In genomic region chr3:93549986-93550385, GRCm38 (mm10) we compare ENCODE assay signal across 14 mouse cellular contexts. TPM values are rescaled to one million over a fixed set of nuclear protein-coding genes. Genes with fewer than 3 reads are reported as not detected.
DNase-seq lines count a peak whose midpoint lies in the region; ATAC-seq and TF ChIP-seq lines count a peak whose summit lies in the region.
"Had no signal": no experiment of that assay in that cellular context is flagged by ENCODE, and none has a peak within 500 bp of the region (broad histone marks: within the 10 kb centered on the region; RNA-seq: fewer than 3 reads in every experiment).

No protein-coding gene starts in this region.

- no peak overlapping the region for H3K4me2 ChIP-seq in liver, embryonic 13.5 days
- no peak overlapping the region for H3K4me2 ChIP-seq in midbrain, embryonic 14.5 days (ENCODE audit: low read length)
- H3K4me2 ChIP-seq: hindbrain, embryonic 12.5 days had no signal

- no peak for TF ChIP-seq CTCF in MEL (IDR thresholded peaks at IDR 0.05 in 2 of 3, conservative IDR thresholded peaks at IDR 0.05 in 1 of 3; ENCODE audit: control insufficient read depth in 1 of 3, insufficient read depth in 1 of 3, low read depth in 2 of 3, low read length in 3 of 3, poor library complexity in 1 of 3, severe bottlenecking in 1 of 3)

- peak overlapping the region; percentile 29 to 36 for H3K4me3 ChIP-seq in MEL (ENCODE audit: control insufficient read depth in 1 of 2, insufficient read depth in 1 of 2, low read depth in 2 of 2, low read length in 2 of 2)
- no peak overlapping the region for H3K4me3 ChIP-seq in liver, embryonic 13.5 days (replicated peaks)
- no peak overlapping the region for H3K4me3 ChIP-seq in midbrain, embryonic 14.5 days (replicated peaks; ENCODE audit: low read depth, low read length)
- H3K4me3 ChIP-seq: hindbrain, embryonic 12.5 days had no signal

- TF ChIP-seq EP300 in MEL (IDR thresholded peaks at IDR 0.05; ENCODE audit: low read depth in 1 of 2, low read length in 2 of 2): peak; percentile 80 to 82; a peak in 3 of 4 replicates

- DNase-seq in 416B (ENCODE audit: low read depth): peak; percentile 91
- peak; percentile 87 for DNase-seq in MEL (ENCODE audit: low read depth, low spot score)
- DNase-seq in liver, embryonic 13.5 days: no peak
- peak; percentile 25 for DNase-seq in skeletal muscle tissue, adult 2 months (ENCODE audit: low read depth, low spot score)
- no peak for DNase-seq in midbrain, embryonic 14.5 days
- DNase-seq in cerebellum, adult 18-20 months: no peak
- no peak for DNase-seq in Muller cell, postnatal 12 days (ENCODE audit: inconsistent ontology term)
- no peak for DNase-seq in urinary bladder, postnatal 36 days (ENCODE audit: low spot score in 2 of 2)
- DNase-seq: adrenal gland, postnatal 10 days; cerebellum, adult 9-11 months; gastrocnemius, postnatal 14 days had no signal

- H3K36me3 ChIP-seq in MEL (ENCODE audit: control insufficient read depth in 1 of 2, insufficient read depth in 2 of 2, low read length in 2 of 2): peaks cover 0 to 25% of the 10 kb centered on the region in 2 experiments; a peak in 2 of 4 replicates
- H3K36me3 ChIP-seq in liver, embryonic 13.5 days: no peaks in the 10 kb centered on the region
- H3K36me3 ChIP-seq in midbrain, embryonic 14.5 days (ENCODE audit: control insufficient read depth, insufficient read depth, low read length): no peaks in the 10 kb centered on the region
- H3K36me3 ChIP-seq: hindbrain, embryonic 12.5 days had no signal

- TF ChIP-seq RAD21 in MEL (IDR thresholded peaks at IDR 0.05; ENCODE audit: low read depth, low read length): no peak

- no peaks in the 10 kb centered on the region; the same call in 1 of the 2 replicates for H3K79me2 ChIP-seq in MEL (ENCODE audit: control insufficient read depth, insufficient read depth, low read length, poor library complexity)

- H3K9ac ChIP-seq in MEL (ENCODE audit: control insufficient read depth, low read depth, low read length, poor library complexity, severe bottlenecking): peak overlapping the region; percentile 44; the same call in 1 of the 2 replicates
- no peak overlapping the region for H3K9ac ChIP-seq in liver, embryonic 13.5 days
- no peak overlapping the region for H3K9ac ChIP-seq in midbrain, embryonic 14.5 days (replicated peaks; ENCODE audit: low read length)
- H3K9ac ChIP-seq: hindbrain, embryonic 12.5 days had no signal

- H3K27me3 ChIP-seq in MEL (ENCODE audit: control insufficient read depth in 1 of 2, insufficient read depth in 2 of 2, low read length in 2 of 2): peaks cover 0 to 1% of the 10 kb centered on the region in 2 experiments; a peak in 2 of 4 replicates
- no peaks in the 10 kb centered on the region for H3K27me3 ChIP-seq in liver, embryonic 13.5 days
- peaks cover 6% of the 10 kb centered on the region; the same call in 1 of the 2 replicates for H3K27me3 ChIP-seq in midbrain, embryonic 14.5 days (ENCODE audit: control insufficient read depth, insufficient read depth, low read length)

- 12% methylated on average over 4 of the region's 4 CpGs for WGBS in liver, embryonic 13.5 days (ENCODE audit: insufficient replicate concordance)
- 92% methylated on average over 4 of the region's 4 CpGs for WGBS in midbrain, embryonic 14.5 days

- no peaks in the 10 kb centered on the region for H3K9me3 ChIP-seq in MEL (replicated peaks; ENCODE audit: insufficient read depth, low read length)
- no peaks in the 10 kb centered on the region for H3K9me3 ChIP-seq in liver, embryonic 13.5 days (replicated peaks)
- no peaks in the 10 kb centered on the region for H3K9me3 ChIP-seq in midbrain, embryonic 14.5 days (ENCODE audit: control insufficient read depth, low read length)
- H3K9me3 ChIP-seq: hindbrain, embryonic 12.5 days had no signal

- ATAC-seq in liver, embryonic 13.5 days (ENCODE audit: low read depth): peak; percentile 55
- no peak for ATAC-seq in midbrain, embryonic 14.5 days (ENCODE audit: low FRiP score, low TSS enrichment)

- no peak for TF ChIP-seq POLR2A in MEL (IDR thresholded peaks at IDR 0.05; ENCODE audit: control insufficient read depth in 1 of 2, insufficient read depth in 1 of 2, low read depth in 1 of 2, low read length in 2 of 2, poor library complexity in 1 of 2)

- H3K27ac ChIP-seq in MEL (ENCODE audit: control insufficient read depth, low read depth, low read length): peak overlapping the region; percentile 83
- no peak overlapping the region for H3K27ac ChIP-seq in liver, embryonic 13.5 days
- no peak overlapping the region for H3K27ac ChIP-seq in midbrain, embryonic 14.5 days (replicated peaks; ENCODE audit: low read depth, low read length)
- H3K27ac ChIP-seq: hindbrain, embryonic 12.5 days; kidney, postnatal 0 days; macrophage had no signal

- peaks cover 12 to 25% of the 10 kb centered on the region in 2 experiments for H3K4me1 ChIP-seq in MEL (ENCODE audit: control insufficient read depth in 1 of 2, insufficient read depth in 2 of 2, low read length in 2 of 2)
- peaks cover 35% of the 10 kb centered on the region for H3K4me1 ChIP-seq in liver, embryonic 13.5 days (replicated peaks)
- H3K4me1 ChIP-seq in midbrain, embryonic 14.5 days (ENCODE audit: control insufficient read depth, insufficient read depth, low read length): peaks cover 7% of the 10 kb centered on the region; the same call in 1 of the 2 replicates

TF ChIP-seq in MEL, 35 proteins besides CTCF, POLR2A, EP300 and RAD21 (continues in another document):
- peak; percentile 91 for TF ChIP-seq ELF1 (IDR thresholded peaks at IDR 0.05; ENCODE audit: low read depth, low read length)
- TF ChIP-seq GABPA (IDR thresholded peaks at IDR 0.05; ENCODE audit: low read depth, low read length): no peak
- no peak for TF ChIP-seq CHD1 (IDR thresholded peaks at IDR 0.05; ENCODE audit: low read depth, low read length)
- peak; percentile 96 for TF ChIP-seq MAZ (IDR thresholded peaks at IDR 0.05; ENCODE audit: low read depth, low read length)
- TF ChIP-seq USF1 (IDR thresholded peaks at IDR 0.05; ENCODE audit: low read depth, low read length): no peak
- no peak for TF ChIP-seq E2F4 (IDR thresholded peaks at IDR 0.05; ENCODE audit: borderline replicate concordance, low read depth, low read length)
- no peak for TF ChIP-seq KAT2A (conservative IDR thresholded peaks at IDR 0.05; ENCODE audit: low read depth, low read length)
- peak; percentile 98 for TF ChIP-seq ETS1 (IDR thresholded peaks at IDR 0.05; ENCODE audit: low read depth, low read length)
- TF ChIP-seq USF2 (IDR thresholded peaks at IDR 0.05; ENCODE audit: borderline replicate concordance in 1 of 2, insufficient read depth in 1 of 2, low read depth in 1 of 2, low read length in 2 of 2): no peak
- peak; percentile 86 for TF ChIP-seq GATA1 (IDR thresholded peaks at IDR 0.05; ENCODE audit: low read depth, low read length)
- no peak for TF ChIP-seq JUND (IDR thresholded peaks at IDR 0.05; ENCODE audit: low read depth, low read length)
- TF ChIP-seq MAX (IDR thresholded peaks at IDR 0.05; ENCODE audit: low read length): no peak
- peak; percentile 65; the same call in 1 of the 2 replicates for TF ChIP-seq BHLHE40 (IDR thresholded peaks at IDR 0.05; ENCODE audit: borderline replicate concordance, low read depth, low read length)
- TF ChIP-seq SIN3A (IDR thresholded peaks at IDR 0.05; ENCODE audit: low read length): peak; percentile 94
- TF ChIP-seq TCF12 (IDR thresholded peaks at IDR 0.05; ENCODE audit: low read depth, low read length): peak; percentile 61
- peak; percentile 82 for TF ChIP-seq ZNF384 (IDR thresholded peaks at IDR 0.05; ENCODE audit: low read depth, low read length)
- no peak for TF ChIP-seq POLR2AphosphoS2 (IDR thresholded peaks at IDR 0.05; ENCODE audit: low read length)
- TF ChIP-seq HCFC1 (IDR thresholded peaks at IDR 0.05; ENCODE audit: low read depth, low read length): peak; percentile 56; the same call in 1 of the 2 replicates
- no peak for TF ChIP-seq MYB (IDR thresholded peaks at IDR 0.05; ENCODE audit: low read depth, low read length)
- TF ChIP-seq SMC3 (IDR thresholded peaks at IDR 0.05; ENCODE audit: low read depth, low read length): peak; percentile 10; the same call in 1 of the 2 replicates
- TF ChIP-seq MEF2A (IDR thresholded peaks at IDR 0.05; ENCODE audit: extremely low read depth, insufficient replicate concordance, low read depth, low read length, poor library complexity, severe bottlenecking): no peak
- no peak for TF ChIP-seq POLR2AphosphoS5 (IDR thresholded peaks at IDR 0.05; ENCODE audit: borderline replicate concordance, low read depth, low read length)
- TF ChIP-seq TAL1 (IDR thresholded peaks at IDR 0.05; ENCODE audit: low read length): peak; percentile 23; the same call in 1 of the 2 replicates
- TF ChIP-seq ZC3H11A (IDR thresholded peaks at IDR 0.05; ENCODE audit: low read depth, low read length): 0 out of 2 replicates have a peak, but pooled peaks have one; percentile 5
- TF ChIP-seq ZMIZ1 (IDR thresholded peaks at IDR 0.05; ENCODE audit: low read depth, low read length): no peak
- TF ChIP-seq NELFE (IDR thresholded peaks at IDR 0.05; ENCODE audit: low read depth, low read length): no peak
- TF ChIP-seq MAFK (IDR thresholded peaks at IDR 0.05; ENCODE audit: borderline replicate concordance, low read depth, low read length): peak; percentile 48; the same call in 1 of the 2 replicates
- TF ChIP-seq RCOR1 (IDR thresholded peaks at IDR 0.05; ENCODE audit: low read depth, low read length): peak; percentile 79
- TF ChIP-seq CHD2 (IDR thresholded peaks at IDR 0.05; ENCODE audit: low read length): no peak
- TF ChIP-seq NRF1 (IDR thresholded peaks at IDR 0.05; ENCODE audit: insufficient read depth, low read depth, low read length, poor library complexity, severe bottlenecking): no peak
- TF ChIP-seq MYC (IDR thresholded peaks at IDR 0.05; ENCODE audit: low read depth, low read length): no peak
- no peak for TF ChIP-seq TBP (IDR thresholded peaks at IDR 0.05; ENCODE audit: low read depth, low read length)

RNA-seq across cellular contexts. Expression of gene S100a10, which starts 4.9 kb away (rescaled TPM):
- 81.1 and 108 TPM in 2 replicates for total RNA-seq in MEL (2012; rRNA removed)
- 10 to 100 TPM in 1 of 2 experiments, not detected in 1; 92.5 TPM for polyA plus RNA-seq in MEL (2012; ENCODE audit: insufficient read depth in 1 of 2, insufficient read length in 2 of 2, low read depth in 1 of 2, low replicate concordance in 2 of 2, missing spikeins in 1 of 2)
- 69.5 and 71.2 TPM in 2 replicates for polyA plus RNA-seq in liver, embryonic 13.5 days (2015; fragmentation: Nextera tagmentation; extraction: Ambion mirVana)
- polyA plus RNA-seq in midbrain, embryonic 14.5 days (2014; fragmentation: Nextera tagmentation; extraction: Ambion mirVana): 67.9 and 86.5 TPM in 2 replicates

RNA-seq across cellular contexts. Expression of gene S100a11, which starts 29.7 kb away (rescaled TPM):
- total RNA-seq in MEL (2012; rRNA removed): not detected in 2 replicates
- polyA plus RNA-seq in MEL (2012; ENCODE audit: insufficient read depth in 1 of 2, insufficient read length in 2 of 2, low read depth in 1 of 2, low replicate concordance in 2 of 2, missing spikeins in 1 of 2): under 1 TPM in 1 of 2 experiments, not detected in 1; 0.32 TPM
- polyA plus RNA-seq in liver, embryonic 13.5 days (2015; fragmentation: Nextera tagmentation; extraction: Ambion mirVana): 148 and 157 TPM in 2 replicates
- polyA plus RNA-seq in midbrain, embryonic 14.5 days (2014; fragmentation: Nextera tagmentation; extraction: Ambion mirVana): 94.0 and 157 TPM in 2 replicates

Comparison
In these comparisons a context has a peak if more than half of its experiments do, and no peak if none do; other contexts are left out.
1. DNase-seq: peak in 416B (single experiment), MEL (single experiment) and skeletal muscle tissue, adult 2 months (single experiment); none in liver, embryonic 13.5 days (single experiment), midbrain, embryonic 14.5 days (single experiment), cerebellum, adult 18-20 months (0 of 2), Muller cell, postnatal 12 days (single experiment) and urinary bladder, postnatal 36 days (0 of 2).
2. H3K4me3 ChIP-seq: peak in MEL (2 of 2); none in liver, embryonic 13.5 days (single experiment) and midbrain, embryonic 14.5 days (single experiment).
3. RNA of gene S100a11, which starts 29.7 kb away (polyA plus RNA-seq): 94.0 to 157 TPM in midbrain, embryonic 14.5 days and 148 to 157 TPM in liver, embryonic 13.5 days; 0.32 TPM in MEL; every median in the first group is over 10 times any median in the second.